Comparison of ENCODE assay signal across 9 mouse cellular contexts in the genomic region with DNA sequence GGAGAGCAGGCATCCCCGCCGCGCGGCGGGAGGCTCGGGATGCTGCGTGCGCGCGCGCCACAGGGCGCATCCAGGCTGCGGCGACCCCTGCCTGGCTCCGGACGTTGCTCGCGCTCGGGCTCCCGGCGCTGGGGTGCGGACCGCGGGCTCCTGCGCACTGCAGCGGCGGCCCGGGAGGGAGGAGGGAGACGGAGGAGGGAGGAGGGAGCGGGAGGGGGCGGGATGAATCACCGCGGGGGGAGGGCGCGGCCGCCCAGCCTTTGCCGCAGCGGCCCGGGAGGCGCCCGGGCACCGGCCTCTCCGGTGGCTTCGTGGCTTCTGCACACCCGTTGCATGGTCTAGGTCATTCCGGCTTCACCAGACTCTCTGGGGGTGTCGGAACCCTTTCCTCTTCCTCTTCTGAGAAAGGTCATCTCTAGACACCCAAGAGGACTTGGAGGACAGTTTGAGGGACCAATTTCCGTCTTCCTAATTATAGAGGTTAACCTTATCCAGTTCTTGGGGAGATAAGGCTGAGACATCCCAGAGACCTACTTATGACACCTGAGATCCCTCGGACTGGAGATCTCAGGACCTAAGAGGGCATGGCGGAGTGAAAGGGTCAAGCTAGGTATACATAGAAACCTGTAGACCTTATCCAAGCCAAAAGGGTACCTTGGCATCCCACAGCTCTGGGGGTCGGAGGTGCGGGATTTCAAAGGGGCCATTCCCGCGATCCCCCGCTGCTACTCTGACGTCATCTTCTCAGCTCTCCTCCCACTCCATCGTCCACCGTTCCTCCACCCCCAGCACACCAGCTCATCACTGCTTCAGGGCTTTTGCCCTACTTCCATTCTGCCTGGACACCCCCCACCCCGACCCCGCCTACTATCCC. TPM values are rescaled to one million over a fixed set of nuclear protein-coding genes. Genes with fewer than 3 reads are reported as not detected.
DNase-seq lines count a peak whose midpoint lies in the region; ATAC-seq and TF ChIP-seq lines count a peak whose summit lies in the region.
"Had no signal": no experiment of that assay in that cellular context is flagged by ENCODE, and none has a peak within 500 bp of the region (broad histone marks: within the 10 kb centered on the region; RNA-seq: fewer than 3 reads in every experiment).

A gene (minus strand): TSS at position 153 of the 874 bp plus-strand sequence.

- intact Hi-C loops in left cerebral cortex, postnatal 25 days (cut with DNase I), result loop anchor here (1.0 kb wide), 1 partner anchor 24 kb away; no protein-coding TSS in a partner anchor

- H3K27me3 ChIP-seq in kidney, adult 2 months (replicated peaks; ENCODE audit: control insufficient read depth, insufficient read depth, low read length), result no peaks in the 10 kb centered on the region
- peaks cover 48% of the 10 kb centered on the region for H3K27me3 ChIP-seq in hindbrain, embryonic 12.5 days
- H3K27me3 ChIP-seq in midbrain, embryonic 10.5 days (ENCODE audit: low read depth, poor library complexity, severe bottlenecking), result peaks cover 56% of the 10 kb centered on the region
- peaks cover 19% of the 10 kb centered on the region for H3K27me3 ChIP-seq in stomach, embryonic 16.5 days (ENCODE audit: control insufficient read depth, insufficient read depth, low read length)

- 3% methylated on average over 56 of the region's 60 CpGs for WGBS in kidney, adult 2 months
- 3% methylated on average over 49 of the region's 60 CpGs for WGBS in hindbrain, embryonic 12.5 days
- 2% methylated on average over 50 of the region's 60 CpGs for WGBS in midbrain, embryonic 10.5 days
- WGBS in stomach, embryonic 16.5 days, result under 1% methylated on average over 58 of the region's 60 CpGs

- no peaks in the 10 kb centered on the region for H3K9me3 ChIP-seq in hindbrain, embryonic 12.5 days (replicated peaks)
- H3K9me3 ChIP-seq in midbrain, embryonic 10.5 days (replicated peaks), result no peaks in the 10 kb centered on the region
- no peaks in the 10 kb centered on the region for H3K9me3 ChIP-seq in stomach, embryonic 16.5 days (replicated peaks; ENCODE audit: control insufficient read depth, low read length)

- peak; percentile 66 for DNase-seq in kidney, adult 2 months
- no peak for DNase-seq in kidney, adult 11 months
- DNase-seq in cerebellum, adult 11-12 months, result peak; percentile 86
- peak in 1 of 2 experiments; percentile 78 for DNase-seq in frontal cortex, adult 2 months (ENCODE audit: extremely low spot score in 1 of 2, low spot score in 1 of 2)
- peak; percentile 71 to 87 for DNase-seq in left cerebral cortex, postnatal 25 days (ENCODE audit: low spot score in 2 of 2)
- DNase-seq in midbrain, embryonic 10.5 days (ENCODE audit: low spot score), result peak; percentile 39

- H3K4me3 ChIP-seq in kidney, adult 2 months (ENCODE audit: insufficient read depth, low read depth, low read length), result peak within 1 kb of the TSS; percentile 72
- H3K4me3 ChIP-seq in hindbrain, embryonic 12.5 days, result peak within 1 kb of the TSS; percentile 62
- peak within 1 kb of the TSS; percentile 63 for H3K4me3 ChIP-seq in midbrain, embryonic 10.5 days
- H3K4me3 ChIP-seq in stomach, embryonic 16.5 days (replicated peaks; ENCODE audit: low read length), result peak within 1 kb of the TSS; percentile 64

- no peak for TF ChIP-seq CTCF in kidney, adult 2 months (conservative IDR thresholded peaks at IDR 0.05; ENCODE audit: insufficient read depth, insufficient read length, low read depth, low read length)

- H3K4me1 ChIP-seq in kidney, adult 2 months (ENCODE audit: control insufficient read depth, insufficient read depth, low read length), result no peaks in the 10 kb centered on the region; the same call in 1 of the 2 replicates
- peaks cover 15% of the 10 kb centered on the region for H3K4me1 ChIP-seq in hindbrain, embryonic 12.5 days
- H3K4me1 ChIP-seq in midbrain, embryonic 10.5 days, result peaks cover 16% of the 10 kb centered on the region
- H3K4me1 ChIP-seq in stomach, embryonic 16.5 days (ENCODE audit: control insufficient read depth, insufficient read depth, low read length), result peaks cover 5% of the 10 kb centered on the region; the same call in 1 of the 2 replicates

- H3K36me3 ChIP-seq in kidney, adult 2 months (ENCODE audit: control insufficient read depth, insufficient read depth, low read length), result no peaks in the 10 kb centered on the region
- H3K36me3 ChIP-seq in hindbrain, embryonic 12.5 days, result peaks cover 39% of the 10 kb centered on the region
- peaks cover 41% of the 10 kb centered on the region for H3K36me3 ChIP-seq in midbrain, embryonic 10.5 days
- peaks cover 11% of the 10 kb centered on the region for H3K36me3 ChIP-seq in stomach, embryonic 16.5 days (ENCODE audit: control insufficient read depth, insufficient read depth, low read length)

- peak within 1 kb of the TSS; percentile 98 for H3K4me2 ChIP-seq in hindbrain, embryonic 12.5 days (replicated peaks)
- H3K4me2 ChIP-seq in stomach, embryonic 16.5 days (ENCODE audit: low read depth, low read length), result peak within 1 kb of the TSS; percentile 99

- H3K9ac ChIP-seq in hindbrain, embryonic 12.5 days, result peak within 1 kb of the TSS; percentile 65
- peak within 1 kb of the TSS; percentile 80 for H3K9ac ChIP-seq in stomach, embryonic 16.5 days (ENCODE audit: low read length)

- TF ChIP-seq POLR2A in kidney, adult 2 months (IDR thresholded peaks at IDR 0.05; ENCODE audit: low read depth, low read length), result no peak

- no peak within 1 kb of the TSS; the same call in 1 of the 2 replicates for H3K27ac ChIP-seq in kidney, adult 2 months (ENCODE audit: insufficient read depth, low read depth, low read length)
- no peak within 1 kb of the TSS for H3K27ac ChIP-seq in hindbrain, embryonic 12.5 days
- H3K27ac ChIP-seq in midbrain, embryonic 10.5 days (replicated peaks), result peak within 1 kb of the TSS; percentile 42
- no peak within 1 kb of the TSS for H3K27ac ChIP-seq in stomach, embryonic 16.5 days (ENCODE audit: low read length)

- ATAC-seq in hindbrain, embryonic 12.5 days (ENCODE audit: low FRiP score), result peak; percentile 49
- ATAC-seq in stomach, embryonic 16.5 days (ENCODE audit: insufficient read depth, low FRiP score), result peak; percentile 57; the same call in 1 of the 2 replicates

RNA-seq across cellular contexts. Expression of the gene that starts here (rescaled TPM):
- 25.1 and 27.9 TPM in 2 replicates for polyA plus RNA-seq in kidney, adult 2 months (2012; rRNA removed)
- 627 and 752 TPM in 2 replicates for polyA plus RNA-seq in frontal cortex, adult 2 months (2012; rRNA removed)
- 2.7 and 3.8 TPM in 2 replicates for polyA plus RNA-seq in hindbrain, embryonic 12.5 days (2016; fragmentation: Nextera tagmentation; extraction: Ambion mirVana)
- 100 to 1,000 TPM; 616 to 649 TPM for total RNA-seq in left cerebral cortex, postnatal 25 days (2021)
- polyA plus RNA-seq in midbrain, embryonic 10.5 days (2016; fragmentation: Nextera tagmentation; extraction: Ambion mirVana), result 0.55 and 0.80 TPM in 2 replicates
- polyA plus RNA-seq in stomach, embryonic 16.5 days (2015; fragmentation: Nextera tagmentation; extraction: Ambion mirVana), result 0.80 and 1.4 TPM in 2 replicates
- total RNA-seq: G1E had no signal
- polyA plus RNA-seq: G1E had no signal

Comparison
In these comparisons a context has a peak if more than half of its experiments do, and no peak if none do; other contexts are left out.
1. RNA of the gene that starts here (polyA plus RNA-seq): 627 to 752 TPM in frontal cortex, adult 2 months; 25.1 to 27.9 TPM in kidney, adult 2 months, 2.7 to 3.8 TPM in hindbrain, embryonic 12.5 days, 0.80 to 1.4 TPM in stomach, embryonic 16.5 days and 0.55 to 0.80 TPM in midbrain, embryonic 10.5 days; every median in the first group is over 10 times any median in the second.
2. Peak in DNase-seq, H3K4me3 ChIP-seq and H3K27ac ChIP-seq in midbrain, embryonic 10.5 days; RNA of the gene not detected or under 1 TPM.
3. Peak in every context shown above with its lines, with median percentiles within 50 percentile points of each other: H3K4me3 ChIP-seq.